Mouse (Mus musculus): ENCODE measurements around the gene Spryd4. TPM values are rescaled to one million over a fixed set of nuclear protein-coding genes. Genes with fewer than 3 reads are reported as not detected.
"Not testable (repeated sequence)": the region's sequence is repeated elsewhere in the genome, so short reads cannot be mapped to it uniquely, and the experiment has no call there.

Gene Spryd4
- total RNA-seq (2017) = 5.1 to 9.0 TPM (median 7.3 TPM) in 3 replicates

DNA sequence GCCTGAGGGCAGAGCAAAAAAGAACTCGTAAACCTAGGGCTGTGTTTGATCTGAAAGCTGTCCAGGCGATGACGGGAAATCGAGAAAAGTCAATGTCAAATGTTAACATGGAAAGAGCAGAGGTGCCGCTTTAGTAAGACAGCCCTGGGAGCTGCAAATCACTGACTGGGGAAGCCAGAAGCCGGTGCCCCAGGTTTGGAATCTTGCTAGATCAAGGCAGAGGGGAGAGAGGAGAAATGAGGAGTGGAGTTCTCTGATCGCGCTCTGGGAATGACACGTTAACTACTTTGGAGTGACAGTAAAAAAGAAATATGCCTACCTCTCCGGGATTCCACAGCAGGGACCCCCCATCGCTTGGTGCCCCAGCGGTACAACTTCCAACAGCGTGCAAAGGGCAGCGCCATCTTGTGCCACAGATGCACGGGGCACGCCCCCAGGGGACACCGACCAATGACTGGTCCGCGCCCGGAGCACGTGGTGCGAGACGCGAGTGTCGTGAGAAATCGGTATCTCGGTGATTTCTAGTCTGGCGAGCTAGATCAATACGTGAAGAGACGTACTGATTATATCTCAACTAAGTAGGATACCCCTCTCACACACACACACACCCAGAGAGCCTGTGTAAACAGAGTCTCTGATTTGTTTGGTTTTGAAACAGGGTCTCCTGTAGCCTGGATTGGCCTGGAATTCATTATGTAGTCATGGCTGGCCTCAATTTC is at the start of gene Spryd4:
Gene Spryd4 (minus strand): TSS at position 418 of the 719 bp plus-strand sequence.
- ATAC-seq (replicated peaks; ENCODE audit: insufficient number of reproducible peaks, low FRiP score, low TSS enrichment, poor library complexity, severe bottlenecking) = peak; percentile 96

DNA sequence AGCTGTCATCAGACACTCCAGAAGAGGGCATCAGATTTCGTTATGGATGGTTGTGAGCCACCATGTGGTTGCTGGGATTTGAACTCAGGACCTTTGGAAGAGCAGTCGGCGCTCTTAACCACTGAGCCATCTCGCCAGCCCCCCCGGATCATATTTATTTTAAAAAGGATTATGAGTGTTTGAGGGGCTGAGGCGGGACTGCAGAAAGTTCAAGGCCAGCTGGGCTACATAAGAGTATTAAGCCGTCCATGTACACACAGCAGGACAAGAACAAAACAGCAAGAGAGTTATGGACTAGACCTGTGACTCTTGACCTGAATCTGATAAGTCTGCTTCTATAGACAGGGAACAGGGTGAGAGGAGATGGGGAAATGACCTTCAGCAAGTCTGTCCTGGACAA is 48.8 kb upstream of the Spryd4 start:
- not testable (repeated sequence) for ATAC-seq (replicated peaks; ENCODE audit: insufficient number of reproducible peaks, low FRiP score, low TSS enrichment, poor library complexity, severe bottlenecking)

DNA sequence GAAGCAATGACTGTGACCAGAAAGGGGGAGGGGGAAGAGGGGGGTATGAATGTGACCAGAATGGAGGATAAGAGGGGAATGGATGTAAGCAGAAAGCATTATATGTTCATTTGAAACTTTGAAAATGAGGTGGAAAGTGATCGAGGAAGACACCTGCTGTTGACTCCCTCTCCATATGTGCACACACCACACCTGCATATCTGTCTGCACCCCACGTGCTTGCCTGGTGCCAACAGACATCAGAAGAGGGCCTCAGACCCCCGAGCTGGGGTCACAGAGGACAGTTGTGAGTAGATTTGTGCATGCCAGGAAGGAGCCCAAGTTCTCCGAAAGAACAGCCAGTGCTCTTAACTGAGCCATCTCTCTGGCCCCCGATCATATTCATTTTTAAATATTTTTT is 48.3 kb upstream of the Spryd4 start:
- ATAC-seq (replicated peaks; ENCODE audit: insufficient number of reproducible peaks, low FRiP score, low TSS enrichment, poor library complexity, severe bottlenecking) = no peak

DNA sequence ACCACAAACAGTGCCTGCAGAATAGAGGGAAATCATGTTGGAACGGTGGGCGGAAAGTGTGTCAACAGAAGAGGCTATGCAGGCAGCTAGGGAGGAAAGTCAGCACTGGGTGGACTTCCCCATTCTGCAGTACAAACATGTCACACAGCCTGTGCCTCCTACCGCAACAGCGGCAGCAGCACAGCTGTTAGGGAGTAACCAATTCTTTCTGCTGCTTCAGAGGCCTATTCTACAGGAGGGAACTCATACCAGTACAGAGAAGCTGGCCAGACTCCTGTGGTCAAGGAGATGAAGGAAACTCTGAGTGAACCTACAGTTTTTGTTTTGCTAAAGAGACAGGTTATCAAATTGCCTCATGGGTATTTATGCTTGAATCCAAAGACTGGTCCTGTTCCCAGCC is 47.3 kb upstream of the Spryd4 start:
- ATAC-seq (replicated peaks; ENCODE audit: insufficient number of reproducible peaks, low FRiP score, low TSS enrichment, poor library complexity, severe bottlenecking) = peak; percentile 88

DNA sequence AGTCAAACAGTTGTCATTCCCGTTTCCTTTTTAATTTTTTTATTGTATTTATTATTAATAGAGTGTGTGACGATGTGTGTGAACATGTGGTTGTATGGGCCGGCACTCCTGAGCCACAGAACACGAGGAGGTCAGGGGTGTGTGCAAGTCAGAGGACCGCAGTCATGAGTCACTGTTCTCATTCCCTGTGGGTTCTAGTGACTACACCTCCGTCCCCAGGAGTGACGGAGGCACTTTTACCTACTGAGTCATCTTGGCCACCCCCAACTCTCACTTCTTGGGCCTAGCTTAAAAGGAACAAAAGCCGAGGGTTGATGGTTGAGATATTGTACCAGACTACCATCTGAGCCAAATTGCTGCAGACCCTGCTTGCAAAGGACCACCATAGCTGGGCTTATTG is 44.7 kb upstream of the Spryd4 start:
- no peak for ATAC-seq (replicated peaks; ENCODE audit: insufficient number of reproducible peaks, low FRiP score, low TSS enrichment, poor library complexity, severe bottlenecking)

DNA sequence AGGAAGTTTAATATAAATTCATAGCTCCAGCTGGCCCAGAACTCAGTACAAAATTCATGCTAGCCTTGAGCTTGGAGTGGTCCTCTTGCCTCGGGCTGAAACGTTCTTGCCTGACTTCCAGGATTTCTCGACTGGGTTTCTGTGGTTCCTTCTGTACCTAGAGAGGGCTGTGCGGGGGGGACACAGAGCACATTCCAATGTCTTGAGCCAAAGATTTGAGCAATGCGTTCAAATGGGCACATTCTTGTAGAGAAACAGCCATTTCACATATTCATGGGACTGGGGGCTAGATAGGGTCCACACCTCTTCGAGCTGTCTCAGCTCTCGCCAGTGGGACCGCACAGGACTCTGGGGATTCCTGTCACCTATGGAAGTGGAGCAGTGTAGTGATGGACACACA is 44.3 kb upstream of the Spryd4 start:
- no peak for ATAC-seq (replicated peaks; ENCODE audit: insufficient number of reproducible peaks, low FRiP score, low TSS enrichment, poor library complexity, severe bottlenecking)

DNA sequence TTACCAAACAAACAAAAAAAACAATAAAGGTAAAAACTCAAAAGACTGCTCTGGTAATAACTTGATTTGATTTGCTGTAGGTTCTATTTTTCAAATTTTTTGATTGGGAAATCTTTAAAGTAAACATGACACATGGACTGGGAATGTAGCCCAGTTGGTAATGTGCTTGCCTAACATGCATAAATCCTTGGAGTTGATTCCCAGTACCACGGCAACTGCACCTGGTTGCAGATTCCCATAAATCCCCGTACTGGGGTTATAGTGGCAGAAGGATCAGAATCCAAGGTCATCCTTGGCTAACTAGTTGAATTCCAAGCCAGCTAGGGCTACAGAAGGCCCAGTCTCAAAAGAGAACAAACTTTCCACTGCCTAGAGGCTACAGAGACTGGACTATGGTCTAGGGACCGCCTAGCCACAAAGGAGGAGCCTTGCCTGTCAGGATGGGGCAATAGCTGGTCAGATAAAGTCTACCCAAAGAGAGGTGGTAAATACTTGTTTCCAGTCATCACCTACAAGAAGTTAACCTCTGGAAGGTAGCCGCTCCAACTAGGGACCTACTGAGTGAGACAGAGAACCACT is 42.2 kb upstream of the Spryd4 start, which contains the start of gene Apon:
Gene Apon (plus strand): TSS at position 420 of the 579 bp plus-strand sequence.
- no peak for ATAC-seq (replicated peaks; ENCODE audit: insufficient number of reproducible peaks, low FRiP score, low TSS enrichment, poor library complexity, severe bottlenecking)

DNA sequence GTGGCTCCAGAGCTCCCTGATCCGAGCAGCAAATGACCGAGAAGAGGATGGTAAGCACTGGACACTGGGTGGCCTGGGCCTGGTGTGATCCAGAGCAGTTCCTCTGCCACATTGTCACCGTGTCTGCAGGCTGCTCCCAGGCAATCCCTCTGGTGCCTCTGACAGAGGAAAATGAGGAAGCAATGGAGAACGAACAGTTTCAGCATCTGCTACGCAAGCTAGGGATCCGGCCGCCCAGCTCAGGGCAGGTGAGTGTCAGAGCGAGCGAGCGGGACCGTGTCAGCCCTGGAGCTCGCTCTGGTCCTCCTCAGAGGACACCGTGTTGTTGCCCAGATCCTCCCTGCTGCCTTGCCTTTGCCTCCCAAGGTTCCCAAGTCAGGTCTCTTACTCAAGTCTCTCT is 39.0 kb upstream of the Spryd4 start:
- ATAC-seq (replicated peaks; ENCODE audit: insufficient number of reproducible peaks, low FRiP score, low TSS enrichment, poor library complexity, severe bottlenecking) = no peak

DNA sequence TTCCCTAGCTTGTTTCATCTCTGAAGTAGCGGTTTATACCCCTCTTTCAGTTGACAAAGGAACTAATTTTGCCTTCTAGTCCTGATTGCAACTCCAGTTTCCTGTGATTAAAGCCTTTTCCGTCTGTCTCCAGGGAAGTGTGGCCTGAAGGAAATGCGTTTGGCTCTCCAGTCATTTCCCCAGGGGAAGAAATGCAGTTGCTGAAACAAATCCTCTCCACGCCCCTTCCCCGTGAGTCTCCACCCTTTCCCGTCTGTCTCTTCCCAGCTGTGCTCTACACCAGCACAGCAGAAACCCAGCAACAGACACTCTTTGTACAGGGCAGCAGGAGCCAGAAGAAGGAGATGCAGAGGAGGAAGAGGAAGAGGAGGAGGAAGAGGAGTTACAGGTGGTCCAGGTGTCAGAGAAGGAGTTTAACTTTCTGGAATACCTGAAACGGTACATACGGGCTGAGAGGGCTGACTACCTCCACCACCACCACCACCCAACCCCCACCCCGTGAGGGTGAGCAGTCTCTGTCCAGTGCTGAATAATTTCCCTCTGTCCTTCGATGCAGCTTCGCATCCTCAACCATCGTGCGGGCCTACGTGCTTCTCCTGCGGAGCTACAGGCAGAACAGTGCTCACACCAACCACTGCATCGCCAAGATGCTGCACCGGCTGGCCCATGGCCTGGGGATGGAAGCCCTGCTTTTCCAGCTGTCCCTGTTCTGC is 35.6 kb upstream of the Spryd4 start:
- no peak for ATAC-seq (replicated peaks; ENCODE audit: insufficient number of reproducible peaks, low FRiP score, low TSS enrichment, poor library complexity, severe bottlenecking)

DNA sequence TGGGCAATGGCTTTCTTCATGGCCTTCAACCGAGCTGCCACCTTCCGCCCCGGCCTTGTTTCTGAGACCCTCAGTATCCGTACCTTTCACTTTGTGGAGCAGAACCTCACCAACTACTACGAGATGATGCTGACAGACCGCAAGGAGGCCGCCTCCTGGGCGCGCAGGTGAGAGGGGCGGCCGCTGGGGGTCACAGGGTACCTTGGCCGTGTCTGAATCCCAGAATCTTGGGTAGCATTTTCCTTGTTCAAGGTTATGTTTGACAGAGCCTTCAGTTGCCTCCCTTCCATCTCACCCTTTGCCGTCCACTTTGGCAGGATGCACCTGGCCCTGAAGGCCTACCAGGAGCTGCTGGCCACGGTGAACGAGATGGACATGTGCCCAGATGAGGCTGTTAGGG is 32.5 kb upstream of the Spryd4 start:
- no peak for ATAC-seq (replicated peaks; ENCODE audit: insufficient number of reproducible peaks, low FRiP score, low TSS enrichment, poor library complexity, severe bottlenecking)

DNA sequence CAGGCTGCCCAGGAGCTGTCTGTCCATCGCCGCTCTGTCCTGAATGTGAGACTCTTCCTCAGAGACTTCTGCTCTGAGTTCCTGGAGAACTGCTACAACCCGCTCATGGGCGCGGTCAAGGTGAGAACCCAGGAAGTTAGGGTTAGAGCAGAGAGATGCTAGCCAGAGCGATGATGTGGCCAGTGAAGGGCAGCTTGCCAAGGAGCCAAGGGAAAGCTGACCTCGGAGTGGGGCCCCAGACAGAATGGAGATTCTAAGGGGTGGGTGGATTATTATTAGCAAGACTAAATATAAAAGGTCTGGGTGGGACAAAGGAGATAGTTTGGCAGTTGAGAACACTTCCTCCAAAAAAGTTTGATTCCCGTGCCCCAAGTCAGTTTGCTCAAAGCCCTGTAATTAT is 31.6 kb upstream of the Spryd4 start:
- ATAC-seq (replicated peaks; ENCODE audit: insufficient number of reproducible peaks, low FRiP score, low TSS enrichment, poor library complexity, severe bottlenecking) = no peak

DNA sequence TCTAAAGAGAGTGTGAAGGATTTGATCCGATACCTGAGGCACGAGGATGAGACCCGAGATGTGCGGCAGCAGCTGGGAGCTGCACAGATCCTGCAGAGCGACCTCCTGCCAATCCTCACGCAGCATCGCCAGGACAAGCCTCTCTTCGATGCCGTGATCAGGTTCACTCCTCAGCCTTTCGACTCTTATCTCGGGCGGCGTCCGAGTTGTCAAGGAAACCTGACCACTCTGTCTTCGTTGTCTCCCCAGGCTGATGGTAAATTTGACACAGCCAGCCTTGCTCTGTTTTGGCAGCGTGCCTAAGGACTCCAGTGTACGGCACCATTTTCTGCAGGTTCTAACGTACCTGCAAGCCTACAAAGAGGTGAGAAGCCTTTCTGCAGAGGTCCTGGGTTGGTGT is 28.5 kb upstream of the Spryd4 start:
- ATAC-seq (replicated peaks; ENCODE audit: insufficient number of reproducible peaks, low FRiP score, low TSS enrichment, poor library complexity, severe bottlenecking) = no peak

DNA sequence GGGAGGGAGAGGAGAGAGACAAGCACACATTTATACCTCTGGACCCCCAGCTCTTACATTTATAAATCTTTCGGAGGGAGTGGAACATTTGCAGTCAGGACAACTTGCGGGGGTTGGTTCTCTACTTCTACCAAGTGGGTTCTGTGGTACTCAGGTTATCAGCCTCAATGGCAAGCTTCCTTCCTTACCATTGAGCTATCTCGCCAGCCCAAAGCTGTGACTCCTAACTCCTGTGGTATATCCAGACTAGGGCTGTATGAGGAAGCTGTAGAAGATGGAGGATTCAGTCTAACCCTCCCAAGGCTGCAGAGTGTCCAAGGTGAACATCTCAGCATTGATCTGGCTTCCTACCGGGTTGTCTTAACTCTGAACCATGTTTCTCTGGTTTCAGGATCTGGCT is 27.5 kb upstream of the Spryd4 start:
- ATAC-seq (replicated peaks; ENCODE audit: insufficient number of reproducible peaks, low FRiP score, low TSS enrichment, poor library complexity, severe bottlenecking) = no peak

DNA sequence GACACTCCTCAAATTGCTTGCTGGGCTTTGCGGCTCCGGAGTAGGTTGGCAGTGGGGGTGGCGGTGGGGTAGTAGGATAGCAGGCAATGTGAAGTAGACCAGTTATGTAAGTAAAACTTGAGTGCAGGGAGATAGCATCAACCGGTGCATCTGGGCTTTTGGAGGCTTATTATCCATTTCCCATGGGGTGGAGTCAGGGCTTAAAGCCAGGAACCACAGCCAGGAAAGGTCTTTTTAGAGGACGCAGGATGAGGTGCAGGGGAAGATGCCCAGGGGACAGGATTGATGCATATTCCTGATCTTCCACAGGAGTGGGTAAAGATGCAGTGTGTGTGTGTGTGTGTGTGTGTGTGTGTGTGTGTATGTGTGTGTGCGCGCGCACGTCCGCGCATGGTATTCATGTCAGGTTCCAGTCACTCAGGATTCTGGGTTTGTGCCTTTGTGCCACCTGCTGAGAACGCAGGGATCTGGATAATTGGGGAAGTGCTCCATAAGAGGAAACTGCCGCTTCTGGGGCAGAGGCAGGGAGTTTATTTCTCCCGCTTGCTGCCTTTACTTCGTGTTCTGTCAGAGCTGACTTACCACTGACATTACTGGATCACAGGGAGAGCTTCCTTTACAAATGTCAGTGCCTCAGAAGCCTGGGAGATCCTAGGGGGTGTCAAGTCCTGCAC is 26.3 kb upstream of the Spryd4 start:
- no peak for ATAC-seq (replicated peaks; ENCODE audit: insufficient number of reproducible peaks, low FRiP score, low TSS enrichment, poor library complexity, severe bottlenecking)

DNA sequence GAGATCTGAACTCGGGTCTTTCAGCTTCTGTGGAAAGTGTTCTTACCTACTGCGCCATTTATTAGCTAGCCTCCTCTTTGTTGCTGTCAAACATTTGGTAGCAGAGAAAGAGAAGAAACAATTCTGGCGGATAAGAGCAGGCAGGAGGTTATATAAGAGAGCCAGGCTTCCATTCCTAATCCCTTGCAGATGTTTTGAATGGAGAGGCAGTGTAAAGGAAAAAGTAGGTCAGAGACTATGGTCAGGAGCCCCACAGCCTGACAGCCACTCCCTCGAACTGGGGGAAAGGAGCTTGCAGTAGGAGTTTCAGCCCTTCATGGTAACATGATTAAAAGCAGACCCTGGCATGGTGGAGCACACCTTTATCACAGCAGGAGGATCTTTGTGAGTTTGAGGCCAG is 24.7 kb upstream of the Spryd4 start:
- no peak for ATAC-seq (replicated peaks; ENCODE audit: insufficient number of reproducible peaks, low FRiP score, low TSS enrichment, poor library complexity, severe bottlenecking)

DNA sequence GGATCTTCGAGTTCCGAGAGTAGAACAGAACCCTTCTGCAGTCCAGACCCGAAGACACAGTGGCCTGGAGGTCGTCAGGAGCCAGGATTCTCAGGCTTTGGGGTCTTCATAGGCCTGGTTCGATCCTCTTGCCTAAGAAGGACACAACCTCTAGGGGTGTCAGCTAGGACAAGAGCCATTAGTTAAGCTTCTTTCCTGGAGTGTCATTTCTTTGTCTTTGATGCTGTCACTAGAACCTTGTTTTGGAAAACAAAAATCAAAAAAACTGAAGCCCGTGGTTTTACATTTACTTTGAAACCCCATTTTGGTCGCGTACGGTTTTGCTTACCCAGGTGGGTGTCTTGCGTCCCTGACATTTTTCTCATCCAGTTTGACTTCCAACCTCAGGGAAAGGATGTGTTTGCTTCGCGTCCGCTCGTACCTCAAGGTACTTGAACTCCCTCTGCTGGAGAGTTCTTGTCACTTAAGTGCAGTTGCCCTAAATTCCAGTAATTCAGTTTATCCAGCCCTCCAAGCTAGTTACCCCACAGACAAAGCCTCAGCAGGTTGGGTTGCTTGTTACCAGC is 20.9 kb upstream of the Spryd4 start:
- peak; percentile 62 for ATAC-seq (replicated peaks; ENCODE audit: insufficient number of reproducible peaks, low FRiP score, low TSS enrichment, poor library complexity, severe bottlenecking)

DNA sequence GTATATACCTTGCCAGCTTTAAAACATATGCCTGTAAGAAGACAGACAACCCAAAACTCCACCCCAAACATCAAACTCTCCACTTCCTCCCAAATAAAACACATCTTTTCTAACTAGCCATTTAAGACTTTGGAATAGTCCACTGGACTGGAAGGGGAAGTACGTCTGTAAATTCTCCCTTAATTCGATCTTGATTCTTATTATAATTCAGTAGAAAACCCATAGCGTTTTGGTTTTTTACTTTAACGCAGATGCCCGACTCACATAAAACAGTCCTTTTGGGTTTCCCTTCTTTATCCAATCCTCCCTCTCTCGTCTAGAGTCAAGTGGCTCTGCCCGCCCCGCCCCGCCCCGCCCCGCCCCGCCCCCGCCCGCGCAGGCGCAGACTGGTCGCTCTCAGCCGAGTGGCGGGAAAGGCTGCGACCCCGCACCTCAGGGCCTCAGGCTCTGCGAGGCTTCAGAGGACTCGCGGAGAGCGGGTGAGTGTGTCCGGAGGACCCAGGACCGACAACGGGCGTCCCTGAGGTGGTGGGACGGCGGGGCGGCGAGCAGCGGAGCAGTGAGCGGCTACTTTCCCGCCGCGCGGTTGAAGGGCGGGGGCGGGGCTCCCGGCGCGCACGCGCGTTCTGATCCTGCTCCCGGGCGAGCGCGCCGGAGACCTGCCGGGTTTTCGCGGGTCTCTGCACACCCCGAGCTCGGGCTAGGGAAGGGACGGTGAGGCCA is 20.3 kb upstream of the Spryd4 start, which contains the start of gene Timeless:
Gene Timeless (plus strand): TSS at position 369 of the 723 bp plus-strand sequence.
- peak; percentile 42 for ATAC-seq (replicated peaks; ENCODE audit: insufficient number of reproducible peaks, low FRiP score, low TSS enrichment, poor library complexity, severe bottlenecking)

DNA sequence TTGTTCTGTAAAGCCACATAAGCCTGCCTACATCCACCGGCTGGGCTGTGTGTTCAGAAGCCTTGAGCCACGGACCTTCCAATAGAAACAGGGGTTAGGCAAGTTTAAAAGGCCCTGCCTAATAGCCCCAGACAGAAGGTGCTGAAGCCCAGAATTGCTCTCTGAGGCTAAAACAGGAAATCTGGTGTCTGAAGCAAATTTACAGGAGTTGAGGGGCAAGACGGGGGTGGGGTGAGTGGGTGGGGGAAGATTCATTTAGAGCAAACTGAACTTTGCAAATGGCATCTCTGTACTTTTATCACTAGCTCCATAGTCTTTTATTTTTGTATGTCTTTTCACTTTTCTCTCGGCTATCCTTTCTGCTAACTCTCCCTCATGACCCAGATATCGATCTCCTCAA is 19.5 kb upstream of the Spryd4 start:
- ATAC-seq (replicated peaks; ENCODE audit: insufficient number of reproducible peaks, low FRiP score, low TSS enrichment, poor library complexity, severe bottlenecking) = no peak

All from monocyte, adult 5-6 weeks (primary cell).